Mouse (Mus musculus) stomach, postnatal 0 days (tissue): ENCODE results near the gene Copz1.

Source experiments
- CTCF ChIP-seq: IDR thresholded peaks from 2 replicates; pipeline ENCODE4 v1.5.1; 2016; ENCODE audit warnings: antibody characterized with exemption, low read depth, mild to moderate bottlenecking, moderate library complexity
- EP300 ChIP-seq: optimal IDR thresholded peaks from 2 replicates; pipeline ENCODE3; 2016; ENCODE audit warnings: antibody characterized with exemption

GRCm38 (mm10) chr15:103293375-103293774 is 20.9 kb downstream of the Copz1 start:
- TF ChIP-seq CTCF: peak; percentile 41
- no peak for TF ChIP-seq EP300
